Mouse (Mus musculus) kidney, embryonic 16.5 days (tissue): ENCODE results near the gene Ly75. TPM values are rescaled to one million over a fixed set of nuclear protein-coding genes. Genes with fewer than 3 reads are reported as not detected.

ENCODE experiments used
- ATAC-seq: fragments of 200-750 bp; cut with Nextera tagmentation; 2 replicates; pipeline ENCODE4 v1.8.0; 2017; ENCODE audit warnings: moderate TSS enrichment; ENCODE audit not compliant: low FRiP score, low TSS enrichment
- H3K27ac ChIP-seq: fragments of 300-500 bp; sonication (generic); 2 replicates; pipeline ENCODE4 v1.5.1; 2014; ENCODE audit warnings: low read length
- H3K27me3 ChIP-seq: fragments of 300-500 bp; sonication (generic); 2 replicates; pipeline ENCODE4 v1.6.1; 2014; ENCODE audit warnings: low read length, control low read depth, mixed read lengths; ENCODE audit not compliant: insufficient read depth
- H3K36me3 ChIP-seq: fragments of 300-500 bp; sonication (generic); 2 replicates; pipeline ENCODE4 v1.6.1; 2014; ENCODE audit warnings: low read length, control low read depth, mixed read lengths; ENCODE audit not compliant: insufficient read depth
- H3K4me1 ChIP-seq: fragments of 300-500 bp; sonication (generic); 2 replicates; pipeline ENCODE4 v1.6.1; 2014; ENCODE audit warnings: low read length, control low read depth, mixed read lengths; ENCODE audit not compliant: insufficient read depth
- H3K4me2 ChIP-seq: fragments of 300-500 bp; sonication (generic); replicated peaks from 2 replicates; pipeline ENCODE4 v1.6.1; 2014; ENCODE audit warnings: low read depth, low read length
- H3K4me3 ChIP-seq: fragments of 300-500 bp; sonication (generic); 2 replicates; pipeline ENCODE4 v1.5.1; 2014; ENCODE audit warnings: mild to moderate bottlenecking, low read length
- H3K9ac ChIP-seq: fragments of 300-500 bp; sonication (generic); replicated peaks from 2 replicates; pipeline ENCODE4 v1.6.1; 2014; ENCODE audit warnings: low read length
- H3K9me3 ChIP-seq: fragments of 300-500 bp; sonication (generic); 2 replicates; pipeline ENCODE4 v1.6.1; 2016; ENCODE audit warnings: low read length, control low read depth
- WGBS: fragments of 180-500 bp; shearing (Covaris S2); extraction: QIAGEN DNeasy Blood & Tissue Kit; methylation state at CpG from one replicate; pipeline ENCODE4 v1.1.7; 2014; 5-methylcytosine and 5-hydroxymethylcytosine counted together
- polyA plus RNA-seq: library from polyadenylated mRNA; unstranded; fragments of >200 nt; fragmentation: Nextera tagmentation; extraction: Ambion mirVana; gene quantifications from 2 replicates; pipeline ENCODE4 v1.2.1, GENCODE M21; 2015

The Ly75 gene
- polyA plus RNA-seq, 1 experiment from 2014 or later, result 2.7 TPM

GRCm38 (mm10) chr2:60377260-60377659 lies 5.8 kb downstream of the Ly75 start:
- ATAC-seq, result no peak
- Histone ChIP-seq H3K9ac (no peak overlapping the region), H3K4me1 (no peaks in the 10 kb centered on the region), H3K9me3 (no peaks in the 10 kb centered on the region), H3K27me3 (no peaks in the 10 kb centered on the region), H3K27ac (no peak overlapping the region), H3K36me3 (no peaks in the 10 kb centered on the region), H3K4me2 (no peak overlapping the region), H3K4me3 (no peak overlapping the region)
- 81% methylated on average over 5 of the region's 5 CpGs for WGBS

GRCm38 (mm10) chr2:60375608-60376107 lies 7.4 kb downstream of the Ly75 start:
- ATAC-seq, result no peak
- Histone ChIP-seq H3K9ac (no peak overlapping the region), H3K27ac (no peak overlapping the region), H3K9me3 (no peaks in the 10 kb centered on the region), H3K4me1 (no peaks in the 10 kb centered on the region), H3K4me3 (no peak overlapping the region), H3K4me2 (no peak overlapping the region), H3K36me3 (no peaks in the 10 kb centered on the region), H3K27me3 (no peaks in the 10 kb centered on the region)
- 92% methylated on average over 15 of the region's 15 CpGs for WGBS

GRCm38 (mm10) chr2:60375126-60375525 lies 8.0 kb downstream of the Ly75 start:
- no peak for ATAC-seq
- Histone ChIP-seq H3K9me3 (no peaks in the 10 kb centered on the region), H3K27ac (no peak overlapping the region), H3K4me3 (no peak overlapping the region), H3K9ac (no peak overlapping the region), H3K27me3 (no peaks in the 10 kb centered on the region), H3K4me1 (no peaks in the 10 kb centered on the region), H3K4me2 (no peak overlapping the region), H3K36me3 (no peaks in the 10 kb centered on the region)
- 92% methylated on average over 8 of the region's 8 CpGs for WGBS

GRCm38 (mm10) chr2:60370188-60370587 lies 12.9 kb downstream of the Ly75 start:
- no peaks in the 10 kb centered on the region for H3K4me1 ChIP-seq
- no peaks in the 10 kb centered on the region for H3K36me3 ChIP-seq
- no peak overlapping the region for H3K27ac ChIP-seq
- no peak overlapping the region for H3K4me2 ChIP-seq
- H3K9ac ChIP-seq, result no peak overlapping the region
- ATAC-seq, result no peak
- no peak overlapping the region for H3K4me3 ChIP-seq
- H3K27me3 ChIP-seq, result no peaks in the 10 kb centered on the region
- no peaks in the 10 kb centered on the region for H3K9me3 ChIP-seq
- 91% methylated on average over 5 of the region's 5 CpGs for whole genome bisulfite sequencing

- no peak overlapping the region for H3K27ac ChIP-seq
- no peak for ATAC-seq
- no peak overlapping the region for H3K4me2 ChIP-seq
- H3K27me3 ChIP-seq, result no peaks in the 10 kb centered on the region
- H3K4me3 ChIP-seq, result no peak overlapping the region
- no peaks in the 10 kb centered on the region for H3K9me3 ChIP-seq
- 89% methylated on average over 4 of the region's 4 CpGs for WGBS
- peaks cover 2% of the 10 kb centered on the region; the same call in 1 of the 2 replicates for H3K4me1 ChIP-seq
- no peak overlapping the region for H3K9ac ChIP-seq
- H3K36me3 ChIP-seq, result no peaks in the 10 kb centered on the region
Observed at GRCm38 (mm10) chr2:60369454-60369853, 13.6 kb downstream of the Ly75 start.

GRCm38 (mm10) chr2:60367871-60368270 lies 15.2 kb downstream of the Ly75 start:
- H3K9me3 ChIP-seq, result no peaks in the 10 kb centered on the region
- 83% methylated on average over 7 of the region's 7 CpGs for WGBS
- H3K4me2 ChIP-seq, result no peak overlapping the region
- H3K9ac ChIP-seq, result no peak overlapping the region
- H3K4me1 ChIP-seq, result peaks cover 2% of the 10 kb centered on the region; the same call in 1 of the 2 replicates
- H3K36me3 ChIP-seq, result no peaks in the 10 kb centered on the region
- no peak for ATAC-seq
- H3K4me3 ChIP-seq, result no peak overlapping the region
- H3K27ac ChIP-seq, result no peak overlapping the region
- no peaks in the 10 kb centered on the region for H3K27me3 ChIP-seq

- no peak for ATAC-seq
- H3K4me2 ChIP-seq, result no peak overlapping the region
- H3K27ac ChIP-seq, result no peak overlapping the region
- no peak overlapping the region for H3K9ac ChIP-seq
- no peak overlapping the region for H3K4me3 ChIP-seq
- no peaks in the 10 kb centered on the region for H3K36me3 ChIP-seq
- no peaks in the 10 kb centered on the region for H3K27me3 ChIP-seq
- WGBS, result 94% methylated on average over 2 of the region's 2 CpGs
- H3K9me3 ChIP-seq, result no peaks in the 10 kb centered on the region
- H3K4me1 ChIP-seq, result peaks cover 2% of the 10 kb centered on the region; the same call in 1 of the 2 replicates
Observed at GRCm38 (mm10) chr2:60367204-60367603, 15.9 kb downstream of the Ly75 start.

GRCm38 (mm10) chr2:60365820-60366610 lies 17.1 kb downstream of the Ly75 start:
- peaks cover 2% of the 10 kb centered on the region; the same call in 1 of the 2 replicates for H3K4me1 ChIP-seq
- no peaks in the 10 kb centered on the region for H3K9me3 ChIP-seq
- H3K9ac ChIP-seq, result no peak overlapping the region
- H3K4me2 ChIP-seq, result no peak overlapping the region
- 83% methylated on average over 5 of the region's 5 CpGs for WGBS
- no peak for ATAC-seq
- H3K36me3 ChIP-seq, result no peaks in the 10 kb centered on the region
- H3K27me3 ChIP-seq, result no peaks in the 10 kb centered on the region
- H3K4me3 ChIP-seq, result no peak overlapping the region
- H3K27ac ChIP-seq, result no peak overlapping the region

GRCm38 (mm10) chr2:60365138-60365775 lies 17.8 kb downstream of the Ly75 start:
- H3K9me3 ChIP-seq, result no peaks in the 10 kb centered on the region
- H3K4me1 ChIP-seq, result peaks cover 2% of the 10 kb centered on the region; the same call in 1 of the 2 replicates
- 60% methylated on average over 7 of the region's 7 CpGs for WGBS
- no peaks in the 10 kb centered on the region for H3K36me3 ChIP-seq
- no peak overlapping the region for H3K9ac ChIP-seq
- no peak overlapping the region for H3K4me3 ChIP-seq
- ATAC-seq, result no peak
- H3K27ac ChIP-seq, result no peak overlapping the region
- no peaks in the 10 kb centered on the region for H3K27me3 ChIP-seq
- H3K4me2 ChIP-seq, result no peak overlapping the region

- H3K4me1 ChIP-seq, result peaks cover 2% of the 10 kb centered on the region; the same call in 1 of the 2 replicates
- H3K27ac ChIP-seq, result no peak overlapping the region
- ATAC-seq, result no peak
- WGBS, result 84% methylated on average over 6 of the region's 6 CpGs
- H3K4me2 ChIP-seq, result no peak overlapping the region
- no peak overlapping the region for H3K9ac ChIP-seq
- H3K4me3 ChIP-seq, result no peak overlapping the region
- no peaks in the 10 kb centered on the region for H3K36me3 ChIP-seq
- H3K9me3 ChIP-seq, result no peaks in the 10 kb centered on the region
- no peaks in the 10 kb centered on the region for H3K27me3 ChIP-seq
Observed at GRCm38 (mm10) chr2:60362146-60362545, 21.0 kb downstream of the Ly75 start.
